Mouse (Mus musculus) natural killer cell, adult 2 months (primary cell): Measurements from ENCODE around the gene Cntnap1.

Experiments used
- DNase-seq, 2 experiments: peaks; one replicate each; pipeline ENCODE4 v3.0.0; 2022; ENCODE audit warnings: low spot score in 2 of 2

Cntnap1 gene

DNA sequence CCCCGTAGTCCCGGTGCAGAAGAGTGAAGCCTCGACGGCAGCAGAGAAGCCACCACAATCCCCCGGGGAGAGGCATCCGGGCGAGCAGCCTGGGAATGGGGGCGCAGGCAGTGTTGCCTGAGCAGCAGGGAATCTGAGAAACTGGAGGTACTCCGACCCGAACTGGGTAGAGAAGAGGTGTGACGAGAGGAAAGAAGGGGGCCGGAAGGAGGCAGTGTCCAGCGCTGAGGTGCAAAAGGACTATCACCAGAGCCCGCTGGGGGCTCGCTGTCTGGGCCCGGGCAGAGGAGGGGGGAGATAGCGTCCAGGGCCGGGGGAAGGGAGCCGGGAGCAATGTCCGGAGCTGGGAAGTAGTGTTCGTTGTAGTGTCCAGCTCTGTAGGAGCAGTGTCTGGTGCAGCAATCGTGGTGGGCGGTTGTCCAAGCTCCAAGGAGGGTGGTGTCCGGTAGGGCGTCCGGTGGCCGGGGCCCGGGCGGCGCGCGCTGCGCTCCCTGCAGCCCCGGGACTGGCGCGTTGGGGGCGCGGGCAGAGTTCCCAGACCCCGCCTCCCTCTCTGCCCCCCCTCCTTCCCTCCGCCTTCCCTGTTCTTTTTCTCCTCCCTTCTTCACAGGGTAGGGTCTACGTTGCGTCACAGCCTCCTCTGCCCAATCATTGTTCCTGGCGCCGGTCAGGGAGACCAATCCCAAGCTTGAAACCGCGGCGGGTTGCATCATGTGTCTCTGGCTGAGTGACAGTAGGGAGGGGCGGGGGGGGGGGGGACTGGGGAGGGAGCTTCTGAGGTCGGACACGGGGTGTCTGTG is 688 bp downstream of the Cntnap1 start, which contains the start of gene Plekhh3:
Plekhh3 (minus strand) TSS at position 541 of the 800 bp plus-strand sequence.
- DNase-seq = peak; percentile 88 to 91

DNA sequence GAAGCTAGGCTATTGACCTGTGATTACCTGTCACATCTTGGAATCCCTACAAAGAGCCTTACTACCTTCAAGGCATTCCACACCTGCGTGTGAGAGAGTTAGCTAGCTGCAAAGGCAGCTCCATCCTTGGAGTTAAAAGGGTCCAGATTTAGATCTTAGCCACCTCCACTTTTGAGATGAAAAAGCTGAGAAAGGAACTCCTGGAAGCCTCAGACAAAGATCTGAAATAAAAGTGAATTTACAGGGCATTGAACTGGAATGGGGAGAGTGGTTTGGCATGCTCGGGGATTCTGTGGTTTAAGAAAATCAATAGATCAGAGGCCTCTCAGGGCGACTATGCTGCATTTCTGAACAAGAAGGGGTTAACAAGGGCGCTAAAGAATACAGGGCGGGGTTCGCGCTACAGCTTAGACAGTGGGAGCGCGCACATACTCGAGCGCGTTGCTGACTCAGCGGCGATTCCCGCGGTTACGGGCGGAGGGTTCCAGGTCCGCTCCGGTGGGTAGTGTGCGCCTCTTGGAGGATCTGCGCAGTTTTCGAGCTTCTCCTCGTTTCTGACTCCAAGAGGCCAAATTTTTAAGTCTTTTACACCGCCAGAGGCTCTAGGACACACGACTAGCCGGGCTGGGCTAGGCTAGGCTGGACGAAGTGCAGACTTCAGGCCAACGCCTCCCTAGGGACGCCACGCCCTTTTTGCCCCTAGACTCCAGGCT is 1.6 kb downstream of the Cntnap1 start:
- DNase-seq = peak; percentile 43 to 49

DNA sequence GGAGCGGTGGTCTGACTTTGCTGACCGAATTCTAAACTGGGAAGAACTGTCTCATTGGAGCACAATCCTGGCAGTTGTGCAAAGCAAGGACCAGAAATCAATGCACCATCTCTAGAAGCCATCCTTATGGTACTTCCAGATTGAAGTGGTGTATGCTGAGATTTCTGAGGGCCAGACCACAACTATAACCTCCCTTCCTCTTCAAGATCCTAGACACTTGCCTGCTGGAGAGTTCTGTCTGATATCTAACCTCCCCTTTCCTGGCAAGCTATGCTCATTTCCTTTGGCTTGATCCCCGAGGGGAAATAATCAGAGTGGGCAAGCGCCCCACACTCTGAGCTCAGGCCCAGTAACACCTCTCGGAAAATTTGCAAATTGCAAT is 2.1 kb downstream of the Cntnap1 start:
- no peak for DNase-seq

DNA sequence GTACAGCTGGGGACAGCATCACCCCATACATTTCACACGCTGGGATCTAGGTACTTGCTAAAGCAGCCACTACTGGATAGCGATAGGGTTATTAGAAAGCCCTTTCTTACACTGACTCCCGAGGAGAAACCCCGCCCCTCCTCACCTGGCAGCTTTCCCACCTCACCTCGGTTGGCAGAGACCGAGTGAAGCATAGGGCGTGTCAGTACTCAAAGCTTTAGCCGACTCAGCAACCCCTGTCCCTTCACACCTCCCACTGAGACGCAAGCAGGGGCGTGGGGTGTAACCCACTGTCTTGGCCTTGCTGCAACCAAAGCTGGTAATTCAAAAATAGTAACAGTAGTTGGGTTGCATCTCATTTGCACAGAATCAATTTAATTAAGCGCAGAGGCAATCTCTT is 2.8 kb downstream of the Cntnap1 start:
- DNase-seq = no peak

DNA sequence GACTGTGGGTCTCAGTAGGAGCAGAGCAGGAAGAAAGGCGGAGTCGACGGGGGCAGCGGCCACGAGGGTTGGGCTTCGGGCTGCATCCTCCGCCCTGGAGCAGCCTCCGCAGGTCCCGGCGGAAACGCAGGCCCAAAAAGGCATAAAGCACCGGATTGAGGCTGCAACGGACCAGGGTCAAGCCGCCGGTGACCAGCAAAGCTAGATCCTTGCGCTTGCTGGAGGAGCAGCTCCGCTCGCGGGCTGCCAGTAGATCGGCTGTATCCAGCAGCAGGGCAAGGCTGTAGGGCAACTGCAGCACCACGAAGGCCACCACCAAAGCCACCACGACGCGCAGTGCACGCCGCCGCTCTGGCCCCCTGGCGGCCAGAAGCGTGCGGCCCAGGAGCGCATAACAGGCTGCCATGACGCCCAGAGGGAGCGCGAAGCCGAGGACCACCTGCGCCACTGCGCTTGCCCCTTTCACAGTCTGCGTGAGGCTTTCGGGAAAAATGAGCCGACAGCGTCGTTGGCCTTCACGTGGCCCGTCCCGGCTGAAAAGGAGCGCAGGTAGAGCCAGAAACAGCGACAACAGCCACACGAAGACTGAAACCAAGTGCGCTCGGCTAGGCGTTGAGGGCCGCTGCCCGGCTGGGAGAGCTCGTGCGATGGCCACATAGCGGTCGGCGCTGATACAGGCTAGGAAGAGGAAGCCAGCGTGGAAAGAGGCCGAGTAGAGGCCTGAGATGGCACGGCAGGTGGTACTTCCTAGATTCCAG is 3.5 kb downstream of the Cntnap1 start:
- peak; percentile 65 to 78 for DNase-seq

DNA sequence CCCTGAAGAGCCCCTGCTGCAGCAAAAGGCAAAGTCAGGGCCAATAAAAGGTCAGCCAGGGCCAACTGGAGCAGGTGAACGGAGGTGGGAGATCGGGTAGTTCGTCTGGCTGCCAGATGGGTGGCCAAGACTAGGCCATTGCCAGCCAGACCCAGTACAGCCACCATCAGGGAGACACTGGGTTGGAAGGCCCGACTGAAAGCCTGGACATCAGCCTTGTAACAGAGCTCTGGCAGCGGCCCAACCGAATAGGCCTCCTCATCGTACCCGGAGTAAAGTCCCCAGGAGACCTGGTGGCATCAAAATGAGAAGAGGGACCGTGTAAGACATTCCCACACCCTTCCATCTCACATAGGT is 4.0 kb downstream of the Cntnap1 start:
- no peak for DNase-seq

DNA sequence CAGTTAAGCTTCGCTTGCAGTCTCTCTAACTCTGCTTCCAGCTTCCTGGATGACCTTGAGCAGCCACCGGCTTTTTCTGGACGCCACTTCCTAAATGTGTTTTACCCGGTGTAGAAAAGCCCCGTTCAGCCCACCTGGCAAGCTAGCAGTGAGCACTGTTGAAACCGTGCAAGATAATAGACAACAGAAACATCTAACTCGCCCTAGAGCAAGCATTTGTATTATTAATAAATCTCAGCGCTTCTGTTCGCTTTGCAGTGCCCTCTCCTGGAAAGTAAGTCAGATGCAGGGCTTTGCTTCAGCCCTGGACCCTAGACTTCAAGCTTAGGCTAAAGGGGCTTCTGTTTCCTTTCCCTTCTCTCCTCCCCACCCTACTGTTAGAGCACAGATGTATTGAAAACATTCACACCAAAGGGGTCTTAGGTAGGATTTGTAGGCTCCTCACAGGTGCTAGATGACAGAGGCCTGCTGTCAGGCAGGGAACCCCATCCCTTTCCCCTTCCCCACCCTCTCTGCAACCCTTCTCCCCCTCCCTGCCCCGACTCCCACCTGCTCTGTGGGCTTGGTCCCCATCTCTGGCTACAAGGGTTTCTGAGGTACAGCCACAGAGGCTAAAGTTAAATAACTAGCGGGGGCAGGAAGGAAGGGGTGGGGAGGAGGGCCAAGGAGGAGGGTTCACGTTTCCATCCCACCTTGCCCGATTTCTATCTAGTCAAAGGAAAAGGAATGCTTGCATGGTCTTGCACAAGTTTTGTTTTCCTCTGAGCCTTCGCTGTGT is 4.7 kb downstream of the Cntnap1 start, which contains the start of gene Ccr10:
Ccr10 (minus strand) TSS at position 593 of the 778 bp plus-strand sequence.
- no peak for DNase-seq

DNA sequence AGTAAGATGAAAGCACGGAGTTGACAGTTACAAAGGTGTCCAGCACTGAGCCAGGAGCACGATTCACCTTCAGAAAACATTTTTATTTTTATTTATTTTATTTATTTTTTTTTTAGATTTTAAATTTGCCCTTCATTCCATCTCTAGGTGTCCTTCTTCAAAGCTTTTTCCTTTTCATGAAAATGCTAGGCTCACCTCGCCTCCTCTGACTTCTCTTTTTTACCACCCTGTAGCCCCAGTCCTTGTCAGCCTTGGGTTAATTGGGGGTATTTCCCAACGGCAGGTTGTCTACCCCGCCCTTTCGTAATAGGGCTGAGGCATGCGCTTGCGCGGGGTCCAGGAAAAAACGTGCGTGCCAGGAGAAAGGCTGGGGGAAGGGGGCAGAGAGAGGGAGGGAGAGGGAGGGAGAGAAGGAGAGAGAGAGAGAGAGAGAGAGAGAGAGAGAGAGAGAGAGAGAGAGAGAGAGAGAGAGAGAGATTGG is 5.4 kb downstream of the Cntnap1 start:
- DNase-seq = no peak

DNA sequence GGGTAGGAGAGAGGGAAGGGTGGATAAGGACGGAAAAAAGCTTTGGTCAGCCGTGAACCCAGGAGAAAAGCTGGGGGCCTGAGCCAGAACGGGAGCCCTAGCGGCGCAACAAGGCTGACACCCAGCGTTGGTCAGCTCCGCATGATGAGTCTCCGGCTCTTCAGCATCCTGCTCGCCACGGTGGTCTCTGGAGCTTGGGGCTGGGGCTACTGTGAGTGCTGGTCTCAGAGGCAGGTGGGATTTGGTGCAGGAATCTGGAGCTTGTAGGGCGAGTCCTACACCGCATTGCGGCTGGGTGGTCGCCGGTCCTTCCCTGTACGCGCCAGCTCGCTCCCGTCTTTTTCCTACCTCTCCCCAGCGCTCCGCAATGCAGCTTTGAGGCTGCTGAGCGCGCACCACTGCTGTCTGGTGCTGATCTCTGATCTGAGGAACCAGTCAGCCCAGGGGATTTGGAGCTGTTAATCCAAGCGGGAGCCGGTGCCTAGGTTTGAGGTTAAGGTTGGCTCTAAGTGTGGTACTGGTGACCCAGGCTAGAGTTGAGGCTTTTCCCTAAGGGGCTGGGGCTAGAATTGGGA is 5.9 kb downstream of the Cntnap1 start:
- no peak for DNase-seq

DNA sequence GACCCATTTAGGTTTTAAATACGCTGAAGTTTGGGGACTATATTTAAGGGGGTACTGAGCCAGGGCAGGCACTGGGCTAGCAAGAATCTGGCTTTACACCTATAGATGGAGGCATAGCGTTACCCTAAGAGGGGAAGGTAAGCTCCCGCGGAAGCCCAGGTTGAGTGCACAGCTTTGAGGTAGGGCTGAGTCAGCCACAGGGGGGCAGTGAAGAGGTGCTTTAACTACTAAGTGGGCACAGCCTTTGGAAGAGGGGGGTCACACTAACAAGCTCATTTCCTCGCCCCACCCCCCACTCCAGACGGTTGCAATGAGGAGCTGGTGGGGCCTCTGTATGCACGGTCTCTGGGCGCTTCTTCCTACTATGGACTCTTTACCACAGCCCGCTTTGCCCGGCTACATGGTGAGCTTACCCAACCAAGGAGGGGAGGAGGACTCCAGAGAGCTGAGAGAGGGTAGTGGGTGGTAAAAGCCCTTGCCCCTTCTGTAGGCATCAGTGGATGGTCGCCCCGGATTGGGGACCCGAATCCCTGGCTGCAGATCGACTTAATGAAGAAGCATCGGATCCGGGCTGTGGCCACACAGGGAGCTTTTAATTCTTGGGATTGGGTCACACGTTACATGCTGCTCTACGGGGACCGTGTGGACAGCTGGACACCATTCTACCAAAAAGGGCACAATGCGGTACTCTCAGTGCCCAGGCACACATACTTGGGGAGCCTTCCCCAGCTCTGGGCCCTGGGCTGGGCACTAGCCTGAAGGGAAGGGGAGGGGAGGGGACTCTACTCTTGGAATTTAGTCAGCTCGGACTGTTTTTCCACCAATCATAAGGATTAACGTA is 6.8 kb downstream of the Cntnap1 start:
- peak; percentile 38 to 70 for DNase-seq

DNA sequence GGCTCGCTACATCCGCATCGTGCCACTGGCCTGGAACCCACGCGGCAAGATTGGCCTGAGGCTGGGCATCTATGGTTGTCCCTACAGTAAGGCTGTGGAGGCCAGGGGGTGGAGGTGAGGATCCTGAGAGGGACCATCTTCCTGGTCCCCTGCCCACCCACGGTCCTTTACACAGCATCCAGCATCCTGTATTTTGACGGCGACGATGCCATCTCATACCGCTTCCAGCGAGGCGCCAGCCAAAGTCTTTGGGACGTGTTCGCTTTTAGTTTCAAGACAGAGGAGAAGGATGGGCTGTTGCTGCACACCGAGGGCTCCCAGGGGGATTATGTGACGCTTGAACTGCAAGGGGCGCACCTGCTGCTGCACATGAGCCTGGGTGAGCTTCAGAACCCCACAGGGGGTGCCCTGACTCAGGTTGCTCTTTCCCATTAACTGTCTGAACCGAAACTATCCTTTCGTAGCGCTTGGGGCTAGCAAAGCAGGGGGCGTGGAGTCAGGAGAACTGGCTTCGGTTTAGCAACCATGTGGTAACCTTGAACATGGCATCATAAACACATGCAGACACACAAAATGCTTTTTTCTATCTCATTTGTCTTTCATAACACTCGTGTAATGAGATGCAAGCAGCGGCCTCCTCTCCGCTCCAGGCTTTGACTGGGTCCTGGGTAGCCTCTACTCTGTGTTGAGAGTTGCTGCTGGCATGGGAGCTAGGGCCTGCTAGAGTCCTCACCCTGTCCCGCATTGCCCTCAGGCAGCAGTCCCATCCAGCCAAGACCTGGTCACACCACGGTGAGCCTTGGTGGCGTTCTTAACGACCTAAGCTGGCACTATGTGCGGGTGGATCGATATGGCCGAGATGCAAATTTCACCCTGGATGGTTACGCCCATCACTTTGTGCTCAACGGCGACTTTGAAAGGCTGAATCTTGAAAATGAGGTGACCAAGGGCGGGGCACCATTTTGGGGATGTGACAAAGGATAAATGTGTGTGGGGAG is 8.0 kb downstream of the Cntnap1 start:
- no peak for DNase-seq

DNA sequence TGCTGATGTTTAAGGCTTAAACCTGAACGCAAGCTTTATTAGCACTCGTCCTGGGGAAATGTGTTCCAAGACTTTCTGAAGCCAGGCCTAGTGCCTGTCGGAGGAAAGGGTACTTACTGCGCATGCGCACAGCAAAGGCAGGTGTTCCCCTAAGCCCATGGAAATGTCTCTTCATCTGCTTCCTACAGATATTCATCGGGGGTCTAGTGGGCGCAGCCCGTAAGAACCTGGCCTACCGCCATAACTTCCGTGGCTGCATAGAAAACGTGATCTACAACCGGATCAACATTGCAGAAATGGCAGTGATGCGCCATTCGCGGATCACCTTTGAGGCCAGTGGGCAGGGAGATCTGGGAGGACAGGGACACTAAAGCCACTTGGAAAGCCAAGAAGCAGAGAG is 9.0 kb downstream of the Cntnap1 start:
- no peak for DNase-seq

DNA sequence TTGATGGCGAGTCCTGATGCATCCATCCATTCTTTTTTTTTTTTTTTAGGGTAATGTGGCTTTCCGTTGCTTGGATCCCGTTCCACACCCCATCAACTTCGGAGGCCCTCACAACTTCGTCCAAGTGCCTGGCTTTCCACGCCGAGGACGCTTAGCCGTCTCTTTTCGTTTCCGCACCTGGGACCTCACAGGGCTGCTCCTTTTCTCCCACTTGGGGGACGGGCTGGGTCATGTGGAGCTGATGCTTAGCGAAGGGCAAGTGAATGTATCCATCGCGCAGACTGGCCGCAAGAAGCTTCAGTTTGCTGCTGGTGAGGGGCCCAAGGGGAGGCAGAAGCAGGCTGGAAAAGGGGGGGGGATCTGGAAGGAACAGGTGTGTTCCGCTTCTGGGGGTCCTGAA is 9.9 kb downstream of the Cntnap1 start:
- DNase-seq = no peak

DNA sequence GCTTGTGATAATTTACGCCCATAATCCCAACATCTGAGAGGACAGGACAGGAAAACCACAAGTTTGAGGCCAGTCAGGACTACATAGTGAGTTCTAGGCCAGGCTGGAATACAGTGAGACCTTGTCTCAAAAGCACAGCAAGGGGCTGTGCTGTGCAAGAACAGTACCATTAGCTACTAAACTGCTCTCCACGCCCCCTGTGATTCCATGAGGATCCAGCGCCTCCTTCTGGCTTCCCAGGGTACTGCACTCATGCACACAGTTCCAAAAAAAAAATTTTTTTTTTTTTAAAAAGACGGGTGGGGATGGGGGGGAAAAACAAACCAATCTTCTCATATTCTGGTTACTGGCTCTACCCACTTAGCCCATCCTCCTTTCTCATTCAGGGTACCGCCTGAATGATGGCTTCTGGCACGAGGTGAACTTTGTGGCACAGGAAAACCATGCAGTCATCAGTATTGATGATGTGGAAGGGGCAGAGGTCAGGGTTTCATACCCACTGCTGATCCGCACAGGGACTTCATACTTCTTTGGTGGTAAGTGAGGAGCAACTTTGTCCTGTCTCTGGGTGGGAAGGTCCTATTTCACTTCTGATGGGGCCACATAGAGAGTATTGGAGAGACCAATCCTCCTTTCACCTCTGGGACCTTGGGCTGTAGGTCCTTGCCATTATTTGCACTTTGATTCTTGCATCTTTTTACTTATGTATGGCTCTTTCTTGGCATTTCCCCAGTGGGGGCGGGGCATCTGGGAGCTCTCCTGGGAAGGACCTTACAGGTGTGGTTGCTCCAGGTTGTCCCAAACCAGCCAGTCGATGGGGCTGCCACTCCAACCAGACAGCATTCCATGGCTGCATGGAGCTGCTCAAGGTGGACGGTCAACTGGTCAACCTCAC is 10.8 kb downstream of the Cntnap1 start:
- peak in 1 of 2 experiments; percentile 43 for DNase-seq

DNA sequence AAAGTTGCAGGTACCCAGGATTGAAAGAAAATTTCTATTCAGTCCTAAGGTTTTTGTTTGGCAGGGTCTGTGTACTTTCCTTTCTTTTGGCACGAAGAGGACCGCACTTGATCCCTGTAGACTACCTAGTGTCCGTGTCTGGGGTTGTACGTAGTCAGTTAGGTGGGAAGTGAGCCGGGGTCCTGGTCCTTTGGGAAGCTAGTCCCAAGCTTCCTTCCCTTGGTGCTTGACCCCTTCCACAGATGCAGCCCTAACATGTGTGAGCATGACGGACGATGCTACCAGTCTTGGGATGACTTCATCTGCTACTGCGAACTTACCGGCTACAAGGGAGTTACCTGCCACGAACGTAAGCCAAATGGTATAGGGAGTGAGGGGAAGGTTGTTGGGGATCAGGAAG is 11.6 kb downstream of the Cntnap1 start:
- no peak for DNase-seq

DNA sequence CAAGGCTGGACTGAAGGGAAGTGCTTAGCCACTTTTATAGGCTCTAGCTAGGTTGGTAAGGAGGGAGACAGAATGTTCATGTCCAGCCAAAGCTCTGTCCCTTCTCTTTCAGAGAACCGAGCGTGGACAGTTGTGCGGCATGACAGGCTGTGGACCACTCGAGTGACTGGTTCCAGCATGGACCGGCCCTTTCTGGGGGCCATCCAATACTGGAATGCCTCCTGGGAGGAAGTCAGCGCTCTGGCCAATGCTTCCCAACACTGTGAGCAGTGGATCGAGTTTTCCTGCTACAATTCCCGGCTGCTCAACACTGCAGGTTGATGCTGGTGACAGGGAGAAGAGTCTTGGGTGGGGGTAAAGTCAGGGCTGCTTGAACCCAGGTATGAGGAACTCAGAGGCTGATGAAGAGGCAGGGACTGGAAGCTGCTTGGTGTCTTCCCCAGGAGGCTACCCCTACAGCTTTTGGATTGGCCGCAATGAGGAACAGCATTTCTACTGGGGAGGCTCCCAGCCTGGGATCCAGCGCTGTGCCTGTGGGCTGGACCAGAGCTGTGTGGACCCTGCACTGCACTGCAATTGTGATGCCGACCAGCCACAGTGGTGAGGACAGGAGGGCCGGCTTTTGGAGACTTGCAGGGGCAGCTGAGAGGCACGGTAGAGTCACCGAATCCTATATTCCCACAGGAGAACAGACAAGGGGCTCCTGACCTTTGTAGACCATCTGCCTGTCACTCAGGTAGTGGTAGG is 12.6 kb downstream of the Cntnap1 start:
- no peak for DNase-seq

DNA sequence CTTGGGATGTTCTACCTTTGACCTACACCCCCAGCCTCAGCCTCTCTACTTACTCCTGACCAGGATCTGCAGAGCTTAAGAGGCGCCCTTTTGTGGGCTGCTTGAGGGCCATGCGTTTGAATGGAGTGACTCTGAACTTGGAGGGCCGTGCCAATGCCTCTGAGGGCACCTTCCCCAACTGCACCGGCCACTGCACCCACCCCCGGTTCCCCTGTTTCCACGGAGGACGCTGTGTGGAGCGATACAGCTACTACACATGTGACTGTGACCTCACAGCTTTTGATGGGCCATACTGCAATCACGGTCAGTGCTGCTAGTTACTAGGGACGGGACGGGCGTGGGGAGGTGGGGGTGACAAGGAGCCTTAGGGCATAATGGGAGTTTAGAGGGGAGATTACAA is 14.7 kb downstream of the Cntnap1 start:
- no peak for DNase-seq
